Mouse (Mus musculus) spleen, adult 2 months (tissue): Measurements from ENCODE around the gene Fam173a.

Experiments used
- CTCF ChIP-seq: fragments of 200-500 bp; IDR thresholded peaks from 2 replicates; pipeline ENCODE4 v1.5.1; 2011; ENCODE audit warnings: mild to moderate bottlenecking, inconsistent platforms; ENCODE audit not compliant: insufficient read depth, insufficient read length, insufficient replicate concordance; ENCODE audit errors: extremely low read depth
- POLR2A ChIP-seq: fragments of 200-500 bp; IDR thresholded peaks from 2 replicates; pipeline ENCODE4 v1.6.1; 2011; ENCODE audit warnings: low read depth, low read length, inconsistent platforms

GRCm38 (mm10) chr17:25808789-25809605 lies 16.3 kb upstream of the Fam173a start, which contains the start of gene Fbxl16:
- TF ChIP-seq CTCF (no peak), POLR2A (no peak)
